ENCODE assay signal across 8 mouse cellular contexts in genomic region chr3:69723161-69723560, GRCm38 (mm10). TPM values are rescaled to one million over a fixed set of nuclear protein-coding genes. Genes with fewer than 3 reads are reported as not detected.
DNase-seq lines count a peak whose midpoint lies in the region; ATAC-seq and TF ChIP-seq lines count a peak whose summit lies in the region.

No protein-coding gene starts in this region.

- no peak overlapping the region for H3K27ac ChIP-seq in kidney, postnatal 0 days
- H3K27ac ChIP-seq in embryonic facial prominence, embryonic 12.5 days, result no peak overlapping the region
- no peak overlapping the region; the same call in 1 of the 2 replicates for H3K27ac ChIP-seq in intestine, postnatal 0 days (ENCODE audit: low read depth, low read length)
- no peak overlapping the region for H3K27ac ChIP-seq in neural tube, embryonic 12.5 days

- no peak for ATAC-seq in kidney, postnatal 0 days (replicated peaks; ENCODE audit: low FRiP score, low read depth)
- no peak for ATAC-seq in embryonic facial prominence, embryonic 12.5 days (ENCODE audit: insufficient number of reproducible peaks, insufficient read depth, low FRiP score, low TSS enrichment)
- ATAC-seq in intestine, postnatal 0 days, result no peak
- ATAC-seq in neural tube, embryonic 12.5 days (ENCODE audit: low FRiP score, low read depth), result no peak

- H3K4me1 ChIP-seq in kidney, postnatal 0 days (replicated peaks; ENCODE audit: insufficient read depth, low read length), result peaks cover 10% of the 10 kb centered on the region; the same call in 1 of the 2 replicates
- peaks cover 14% of the 10 kb centered on the region for H3K4me1 ChIP-seq in embryonic facial prominence, embryonic 12.5 days
- 0 out of 2 replicates have a peak, but pooled peaks cover 2% of the 10 kb centered on the region for H3K4me1 ChIP-seq in intestine, postnatal 0 days (replicated peaks; ENCODE audit: control insufficient read depth, insufficient read depth, low read length)
- peaks cover 11% of the 10 kb centered on the region for H3K4me1 ChIP-seq in neural tube, embryonic 12.5 days

- H3K9me3 ChIP-seq in kidney, postnatal 0 days (replicated peaks; ENCODE audit: low read length), result no peaks in the 10 kb centered on the region
- H3K9me3 ChIP-seq in embryonic facial prominence, embryonic 12.5 days, result no peaks in the 10 kb centered on the region
- H3K9me3 ChIP-seq in intestine, postnatal 0 days (ENCODE audit: control insufficient read depth), result no peaks in the 10 kb centered on the region
- H3K9me3 ChIP-seq in neural tube, embryonic 12.5 days, result no peaks in the 10 kb centered on the region

- no peaks in the 10 kb centered on the region for H3K27me3 ChIP-seq in kidney, postnatal 0 days (ENCODE audit: insufficient read depth, low read length)
- H3K27me3 ChIP-seq in embryonic facial prominence, embryonic 12.5 days, result no peaks in the 10 kb centered on the region
- H3K27me3 ChIP-seq in intestine, postnatal 0 days (replicated peaks; ENCODE audit: control insufficient read depth, insufficient read depth, low read length), result no peaks in the 10 kb centered on the region
- no peaks in the 10 kb centered on the region for H3K27me3 ChIP-seq in neural tube, embryonic 12.5 days (replicated peaks)

- peak overlapping the region; percentile 78 for H3K4me2 ChIP-seq in kidney, postnatal 0 days (ENCODE audit: low read length)
- peak overlapping the region; percentile 81 for H3K4me2 ChIP-seq in embryonic facial prominence, embryonic 12.5 days (replicated peaks)
- H3K4me2 ChIP-seq in intestine, postnatal 0 days (replicated peaks; ENCODE audit: low read depth), result peak overlapping the region; percentile 90
- H3K4me2 ChIP-seq in neural tube, embryonic 12.5 days (replicated peaks), result peak overlapping the region; percentile 72

- H3K4me3 ChIP-seq in kidney, postnatal 0 days (replicated peaks; ENCODE audit: low read depth, low read length), result peak overlapping the region; percentile 77
- H3K4me3 ChIP-seq in embryonic facial prominence, embryonic 12.5 days, result peak overlapping the region; percentile 93
- H3K4me3 ChIP-seq in intestine, postnatal 0 days (ENCODE audit: low read depth, low read length), result peak overlapping the region; percentile 94
- H3K4me3 ChIP-seq in neural tube, embryonic 12.5 days, result peak overlapping the region; percentile 91

- no peak for TF ChIP-seq CTCF in kidney, postnatal 0 days (IDR thresholded peaks at IDR 0.05; ENCODE audit: low read depth)
- no peak for TF ChIP-seq CTCF in intestine, postnatal 0 days (IDR thresholded peaks at IDR 0.05; ENCODE audit: low read depth)

- H3K9ac ChIP-seq in kidney, postnatal 0 days (ENCODE audit: low read depth, low read length), result peak overlapping the region; percentile 94; the same call in 1 of the 2 replicates
- H3K9ac ChIP-seq in embryonic facial prominence, embryonic 12.5 days, result peak overlapping the region; percentile 92
- peak overlapping the region; percentile 92; the same call in 1 of the 2 replicates for H3K9ac ChIP-seq in intestine, postnatal 0 days (ENCODE audit: low read depth, low read length)
- H3K9ac ChIP-seq in neural tube, embryonic 12.5 days, result peak overlapping the region; percentile 94; the same call in 1 of the 2 replicates

- DNase-seq in kidney, postnatal 0 days (ENCODE audit: low spot score), result no peak
- DNase-seq in kidney, adult 9 months, result no peak
- DNase-seq in adrenal gland, adult 2 months, result no peak
- no peak for DNase-seq in adrenal gland, postnatal 14 days
- no peak for DNase-seq in frontal cortex, postnatal 14 days (ENCODE audit: low spot score in 2 of 2)

- 39% methylated on average over 7 of the region's 7 CpGs for WGBS in kidney, postnatal 0 days
- WGBS in embryonic facial prominence, embryonic 12.5 days, result 42% methylated on average over 7 of the region's 7 CpGs
- WGBS in intestine, postnatal 0 days, result 29% methylated on average over 7 of the region's 7 CpGs
- WGBS in neural tube, embryonic 12.5 days, result 29% methylated on average over 7 of the region's 7 CpGs

- H3K36me3 ChIP-seq in kidney, postnatal 0 days (ENCODE audit: insufficient read depth, low read length), result 0 out of 2 replicates have a peak, but pooled peaks cover 4% of the 10 kb centered on the region
- H3K36me3 ChIP-seq in embryonic facial prominence, embryonic 12.5 days, result no peaks in the 10 kb centered on the region
- peaks cover 9% of the 10 kb centered on the region for H3K36me3 ChIP-seq in intestine, postnatal 0 days (ENCODE audit: control insufficient read depth, insufficient read depth)
- no peaks in the 10 kb centered on the region for H3K36me3 ChIP-seq in neural tube, embryonic 12.5 days

RNA-seq across cellular contexts. Expression of gene Nmd3, which starts 1.4 kb away (rescaled TPM):
- 130 and 135 TPM in 2 replicates for polyA plus RNA-seq in kidney, postnatal 0 days (2015; fragmentation: Nextera tagmentation; extraction: Ambion mirVana)
- polyA plus RNA-seq in embryonic facial prominence, embryonic 12.5 days (2016; fragmentation: Nextera tagmentation; extraction: Ambion mirVana), result 119 and 120 TPM in 2 replicates
- polyA plus RNA-seq in intestine, postnatal 0 days (2015; fragmentation: Nextera tagmentation; extraction: Ambion mirVana), result 71.5 and 72.7 TPM in 2 replicates
- 109 and 112 TPM in 2 replicates for polyA plus RNA-seq in neural tube, embryonic 12.5 days (2016; fragmentation: Nextera tagmentation; extraction: Ambion mirVana)
- total RNA-seq in adrenal gland, adult 2 months (2021), result 10 to 100 TPM; 72.7 to 97.9 TPM
- 40.4 and 88.1 TPM in 2 replicates for polyA plus RNA-seq in adrenal gland, adult 2 months (2012; rRNA removed)
- total RNA-seq in adrenal gland, postnatal 14 days (2021), result 91.9 and 99.6 TPM in 2 replicates
